Mouse (Mus musculus) midbrain, embryonic 14.5 days (tissue): ENCODE measurements at regions not wholly inside any gene's neighbourhood (a gene's known extent, or its start where the extent isn't known, plus 50 kb on each side); places are given as distances from the start of the nearest gene placed in this dataset.

Experiments used
- ATAC-seq: fragments of 200-750 bp; cut with Nextera tagmentation; 2 replicates; pipeline ENCODE4 v1.8.0; 2017; ENCODE audit warnings: moderate number of reproducible peaks, moderate library complexity; ENCODE audit not compliant: low FRiP score, low TSS enrichment
- DNase-seq: peaks from one replicate; pipeline ENCODE4 v3.0.0-alpha.2; 2015
- H3K27ac ChIP-seq: fragments of 300-500 bp; sonication (generic); replicated peaks from 2 replicates; pipeline ENCODE4 v1.5.1; 2014; ENCODE audit warnings: mild to moderate bottlenecking, low read depth, low read length, moderate library complexity
- H3K27me3 ChIP-seq: fragments of 300-500 bp; sonication (generic); 2 replicates; pipeline ENCODE4 v1.6.1; 2014; ENCODE audit warnings: low read length, control low read depth, mixed read lengths; ENCODE audit not compliant: control insufficient read depth, insufficient read depth
- H3K36me3 ChIP-seq: fragments of 300-500 bp; sonication (generic); 2 replicates; pipeline ENCODE4 v1.6.1; 2014; ENCODE audit warnings: low read length, control low read depth; ENCODE audit not compliant: control insufficient read depth, insufficient read depth
- H3K4me1 ChIP-seq: fragments of 300-500 bp; sonication (generic); 2 replicates; pipeline ENCODE4 v1.6.1; 2014; ENCODE audit warnings: mild to moderate bottlenecking, antibody characterized with exemption, low read length, control low read depth; ENCODE audit not compliant: control insufficient read depth, insufficient read depth
- H3K4me2 ChIP-seq: fragments of 300-500 bp; sonication (generic); 2 replicates; pipeline ENCODE4 v1.6.1; 2014; ENCODE audit warnings: mild to moderate bottlenecking, low read length, moderate library complexity
- H3K4me3 ChIP-seq: fragments of 300-500 bp; sonication (generic); replicated peaks from 2 replicates; pipeline ENCODE4 v1.5.1; 2014; ENCODE audit warnings: low read depth, low read length
- H3K9ac ChIP-seq: fragments of 300-500 bp; sonication (generic); replicated peaks from 2 replicates; pipeline ENCODE4 v1.6.1; 2014; ENCODE audit warnings: mild to moderate bottlenecking, low read length, moderate library complexity
- H3K9me3 ChIP-seq: fragments of 300-500 bp; sonication (generic); 2 replicates; pipeline ENCODE4 v1.6.1; 2016; ENCODE audit warnings: low read length, control low read depth, mixed read lengths; ENCODE audit not compliant: control insufficient read depth
- WGBS: fragments of 180-500 bp; shearing (Covaris S2); extraction: QIAGEN DNeasy Blood & Tissue Kit; methylation state at CpG from one replicate; pipeline ENCODE4 v1.1.7; 2014; 5-methylcytosine and 5-hydroxymethylcytosine counted together

- no peak overlapping the region for H3K9ac ChIP-seq
Observed at GRCm38 (mm10) chr1:90268131-90268691, 64.4 kb downstream of the Ackr3 start.

GRCm38 (mm10) chr1:90268951-90269350 is 65.2 kb downstream of the Ackr3 start:
- Histone ChIP-seq H3K9ac (no peak overlapping the region), H3K9me3 (no peaks in the 10 kb centered on the region), H3K36me3 (no peaks in the 10 kb centered on the region), H3K4me3 (no peak overlapping the region), H3K27ac (no peak overlapping the region), H3K27me3 (no peaks in the 10 kb centered on the region), H3K4me1 (no peaks in the 10 kb centered on the region), H3K4me2 (no peak overlapping the region)
- WGBS, result 89% methylated on average over 7 of the region's 7 CpGs
- no peak for ATAC-seq
- DNase-seq, result no peak

More at GRCm38 (mm10) chr1:90268131-90268691, 64.4 kb downstream of the Ackr3 start:
- H3K36me3 ChIP-seq, result no peaks in the 10 kb centered on the region
- WGBS, result 59% methylated on average over 17 of the region's 17 CpGs
- ATAC-seq, result no peak
- DNase-seq, result peak; percentile 48
- H3K27me3 ChIP-seq, result no peaks in the 10 kb centered on the region
- no peak overlapping the region for H3K27ac ChIP-seq
- no peak overlapping the region for H3K4me2 ChIP-seq
- H3K4me1 ChIP-seq, result no peaks in the 10 kb centered on the region
- no peaks in the 10 kb centered on the region for H3K9me3 ChIP-seq
- no peak overlapping the region for H3K4me3 ChIP-seq

GRCm38 (mm10) chr1:90269836-90270235 is 66.1 kb downstream of the Ackr3 start:
- Histone ChIP-seq H3K9me3 (no peaks in the 10 kb centered on the region), H3K36me3 (no peaks in the 10 kb centered on the region), H3K4me2 (no peak overlapping the region), H3K27me3 (no peaks in the 10 kb centered on the region), H3K4me1 (no peaks in the 10 kb centered on the region), H3K27ac (no peak overlapping the region), H3K4me3 (no peak overlapping the region), H3K9ac (no peak overlapping the region)
- DNase-seq (no peak), ATAC-seq (no peak)
- 77% methylated on average over 1 of the region's 1 CpGs for WGBS

DNA sequence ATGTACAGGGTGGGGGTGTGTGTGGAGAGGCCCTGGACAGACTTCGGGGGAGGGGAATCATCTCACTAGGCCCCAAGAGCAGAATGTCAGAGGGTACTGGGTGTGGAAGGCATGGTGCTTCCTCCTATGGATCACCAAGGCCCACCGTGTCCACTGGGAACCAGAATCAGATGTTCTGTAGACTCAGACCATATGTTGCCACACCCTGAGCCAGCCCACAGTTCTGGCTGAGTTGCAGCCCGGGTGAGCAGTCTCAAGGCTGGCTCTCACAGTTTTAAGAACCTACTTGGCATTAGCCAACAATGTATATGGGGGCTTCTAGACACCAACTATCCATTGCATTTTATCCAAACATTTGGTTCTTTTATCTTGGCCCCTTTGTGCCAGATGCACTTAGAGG is 67.5 kb downstream of the Ackr3 start:
- H3K9me3 ChIP-seq, result no peaks in the 10 kb centered on the region
- DNase-seq (no peak), ATAC-seq (no peak)
- H3K27me3 ChIP-seq, result no peaks in the 10 kb centered on the region
- H3K27ac ChIP-seq, result no peak overlapping the region
- 97% methylated on average over 3 of the region's 3 CpGs for WGBS
- H3K9ac ChIP-seq, result no peak overlapping the region
- H3K36me3 ChIP-seq, result no peaks in the 10 kb centered on the region
- H3K4me1 ChIP-seq, result no peaks in the 10 kb centered on the region
- H3K4me2 ChIP-seq, result no peak overlapping the region
- no peak overlapping the region for H3K4me3 ChIP-seq

DNA sequence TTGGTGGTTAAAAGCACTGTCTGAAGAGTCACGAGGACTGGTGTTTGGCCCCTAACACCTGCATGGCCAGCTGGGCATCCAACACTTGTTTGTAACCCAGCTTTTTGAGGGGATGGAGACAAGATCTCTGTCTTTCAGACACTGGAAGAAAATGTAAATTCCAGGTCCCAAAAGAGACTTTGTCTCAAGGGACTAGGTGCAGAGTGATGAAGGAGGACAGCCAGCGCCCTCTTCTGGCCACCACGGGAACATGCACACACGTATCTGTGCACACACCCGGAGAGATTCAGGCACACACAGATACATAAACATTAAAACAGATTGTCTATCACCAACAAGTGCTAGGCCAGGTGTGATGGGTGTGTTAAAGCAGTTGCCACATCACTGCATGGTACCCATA is 68.6 kb downstream of the Ackr3 start:
- no peak for ATAC-seq
- H3K27ac ChIP-seq, result no peak overlapping the region
- WGBS, result 99% methylated on average over 5 of the region's 5 CpGs

GRCm38 (mm10) chr1:90272830-90273628 is 69.2 kb downstream of the Ackr3 start:
- WGBS, result 84% methylated on average over 19 of the region's 19 CpGs
- Histone ChIP-seq H3K4me3 (no peak overlapping the region), H3K27me3 (no peaks in the 10 kb centered on the region), H3K4me1 (peaks cover 2% of the 10 kb centered on the region; the same call in 1 of the 2 replicates), H3K27ac (no peak overlapping the region), H3K9ac (no peak overlapping the region), H3K9me3 (no peaks in the 10 kb centered on the region), H3K4me2 (no peak overlapping the region), H3K36me3 (no peaks in the 10 kb centered on the region)
- ATAC-seq (no peak), DNase-seq (no peak)

More for the DNA sequence above, 68.6 kb downstream of the Ackr3 start:
- no peak overlapping the region for H3K4me3 ChIP-seq
- DNase-seq, result no peak
- no peak overlapping the region for H3K4me2 ChIP-seq
- H3K9ac ChIP-seq, result no peak overlapping the region
- H3K36me3 ChIP-seq, result no peaks in the 10 kb centered on the region
- H3K27me3 ChIP-seq, result no peaks in the 10 kb centered on the region
- 0 out of 2 replicates have a peak, but pooled peaks cover 1% of the 10 kb centered on the region for H3K4me1 ChIP-seq
- H3K9me3 ChIP-seq, result no peaks in the 10 kb centered on the region

DNA sequence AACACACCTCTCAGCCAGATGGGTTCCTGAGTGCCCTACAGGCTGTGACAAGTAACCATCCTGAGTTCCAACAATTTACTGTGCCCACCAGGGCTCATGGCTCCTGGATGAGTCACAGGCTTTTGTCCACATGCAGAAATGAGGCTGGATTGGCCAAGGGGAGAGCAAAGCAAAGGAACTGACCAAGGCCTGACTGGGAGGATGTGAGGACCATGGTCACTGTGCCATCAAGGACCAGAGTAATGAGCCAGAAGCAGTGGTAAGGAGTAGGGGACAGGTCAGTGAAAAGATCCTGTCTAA is 69.8 kb downstream of the Ackr3 start:
- ATAC-seq (no peak), DNase-seq (no peak)
- Histone ChIP-seq H3K27ac (no peak overlapping the region), H3K36me3 (no peaks in the 10 kb centered on the region), H3K4me3 (no peak overlapping the region), H3K27me3 (no peaks in the 10 kb centered on the region), H3K9ac (no peak overlapping the region), H3K9me3 (no peaks in the 10 kb centered on the region), H3K4me1 (peaks cover 2% of the 10 kb centered on the region; the same call in 1 of the 2 replicates), H3K4me2 (no peak overlapping the region)

- H3K27ac ChIP-seq, result no peak overlapping the region
- ATAC-seq (no peak), DNase-seq (no peak)
- no peak overlapping the region for H3K4me3 ChIP-seq
- no peaks in the 10 kb centered on the region for H3K27me3 ChIP-seq
- no peaks in the 10 kb centered on the region for H3K9me3 ChIP-seq
- H3K9ac ChIP-seq, result no peak overlapping the region
- 93% methylated on average over 9 of the region's 9 CpGs for WGBS
- no peaks in the 10 kb centered on the region for H3K36me3 ChIP-seq
- H3K4me2 ChIP-seq, result no peak overlapping the region
- H3K4me1 ChIP-seq, result peaks cover 2% of the 10 kb centered on the region; the same call in 1 of the 2 replicates
Observed at GRCm38 (mm10) chr1:90274968-90275651, 71.3 kb downstream of the Ackr3 start.
